Mouse (Mus musculus): Measurements from ENCODE around the gene Zeb2.

Gene Zeb2

GRCm38 (mm10) chr2:45096638-45097247 lies 20.5 kb downstream of the Zeb2 start:
- no peak for DNase-seq (ENCODE audit: low spot score)

- no peak for DNase-seq (ENCODE audit: low spot score)
These were observed 21.4 kb downstream of the Zeb2 start for GRCm38 (mm10) chr2:45095825-45096224.

- DNase-seq (ENCODE audit: low spot score): no peak
These were observed 22.7 kb downstream of the Zeb2 start for GRCm38 (mm10) chr2:45094371-45094967.

- no peak for DNase-seq (ENCODE audit: low spot score)
These were observed 23.7 kb downstream of the Zeb2 start for GRCm38 (mm10) chr2:45093479-45093878.

GRCm38 (mm10) chr2:45092654-45093053 lies 24.5 kb downstream of the Zeb2 start:
- no peak for DNase-seq (ENCODE audit: low spot score)

GRCm38 (mm10) chr2:45090529-45091297 lies 26.5 kb downstream of the Zeb2 start:
- DNase-seq (ENCODE audit: low spot score): no peak

- no peak for DNase-seq (ENCODE audit: low spot score)
These were observed 28.0 kb downstream of the Zeb2 start for GRCm38 (mm10) chr2:45089251-45089530.

- DNase-seq (ENCODE audit: low spot score): no peak
These were observed 28.6 kb downstream of the Zeb2 start for GRCm38 (mm10) chr2:45088435-45089250.

- no peak for DNase-seq (ENCODE audit: low spot score)
These were observed 30.0 kb downstream of the Zeb2 start for GRCm38 (mm10) chr2:45087208-45087607.

GRCm38 (mm10) chr2:45085653-45086052 lies 31.5 kb downstream of the Zeb2 start:
- no peak for DNase-seq (ENCODE audit: low spot score)

GRCm38 (mm10) chr2:45083042-45083441 lies 34.2 kb downstream of the Zeb2 start:
- DNase-seq (ENCODE audit: low spot score): no peak

GRCm38 (mm10) chr2:45081559-45081958 lies 35.6 kb downstream of the Zeb2 start:
- DNase-seq (ENCODE audit: low spot score): no peak

- DNase-seq (ENCODE audit: low spot score): no peak
These were observed 39.2 kb downstream of the Zeb2 start for GRCm38 (mm10) chr2:45077938-45078487.

- no peak for DNase-seq (ENCODE audit: low spot score)
These were observed 39.8 kb downstream of the Zeb2 start for GRCm38 (mm10) chr2:45077383-45077782.

- no peak for DNase-seq (ENCODE audit: low spot score)
These were observed 44.2 kb downstream of the Zeb2 start for GRCm38 (mm10) chr2:45073025-45073424.

- no peak for DNase-seq (ENCODE audit: low spot score)
These were observed 45.9 kb downstream of the Zeb2 start for GRCm38 (mm10) chr2:45071296-45071695.

- DNase-seq (ENCODE audit: low spot score): no peak
These were observed 46.5 kb downstream of the Zeb2 start for GRCm38 (mm10) chr2:45070612-45071276.

- no peak for DNase-seq (ENCODE audit: low spot score)
These were observed 48.2 kb downstream of the Zeb2 start for GRCm38 (mm10) chr2:45068792-45069550.

GRCm38 (mm10) chr2:45067116-45067515 lies 50.1 kb downstream of the Zeb2 start:
- DNase-seq (ENCODE audit: low spot score): no peak

GRCm38 (mm10) chr2:45063300-45063890 lies 53.8 kb downstream of the Zeb2 start:
- DNase-seq (ENCODE audit: low spot score): no peak

- no peak for DNase-seq (ENCODE audit: low spot score)
These were observed 55.1 kb downstream of the Zeb2 start for GRCm38 (mm10) chr2:45062136-45062535.
